In genomic region chr10:14072504-14072903, GRCm38 (mm10) we compare ENCODE assay signal across 24 mouse cellular contexts.
"Had no signal": no experiment of that assay in that cellular context is flagged by ENCODE, and none has a peak within 500 bp of the region (broad histone marks: within the 10 kb centered on the region; RNA-seq: fewer than 3 reads in every experiment).

No protein-coding gene starts in this region.

- H3K36me3 ChIP-seq: limb, embryonic 10.5 days; limb, embryonic 13.5 days; liver, embryonic 12.5 days; liver, embryonic 15.5 days; lung, embryonic 15.5 days; midbrain, embryonic 10.5 days; midbrain, embryonic 13.5 days; neural tube, embryonic 13.5 days; stomach, embryonic 15.5 days had no signal

- H3K4me1 ChIP-seq: limb, embryonic 10.5 days; limb, embryonic 13.5 days; liver, embryonic 12.5 days; liver, embryonic 15.5 days; lung, embryonic 15.5 days; neural tube, embryonic 13.5 days; stomach, embryonic 15.5 days had no signal

- H3K4me3 ChIP-seq: limb, embryonic 10.5 days; limb, embryonic 13.5 days; liver, embryonic 12.5 days; liver, embryonic 15.5 days; lung, embryonic 15.5 days; megakaryocyte, embryonic 14.5 days; midbrain, embryonic 10.5 days; midbrain, embryonic 13.5 days; myocyte; neural tube, embryonic 13.5 days; stomach, embryonic 15.5 days had no signal

- H3K9me3 ChIP-seq: limb, embryonic 10.5 days; limb, embryonic 13.5 days; liver, embryonic 12.5 days; liver, embryonic 15.5 days; lung, embryonic 15.5 days; megakaryocyte, embryonic 14.5 days; midbrain, embryonic 10.5 days; midbrain, embryonic 13.5 days; neural tube, embryonic 13.5 days; stomach, embryonic 15.5 days had no signal

- DNase-seq: kidney, adult 8-10 months; kidney, postnatal 14 days; kidney, postnatal 4 days; layer of hippocampus, postnatal 36 days; liver; lung, adult 18-20 months; lung, postnatal 10 days; lung, postnatal 36 days; retina, postnatal 1 day; right cerebral cortex, postnatal 25 days; spleen, adult 18-20 months; thymus, postnatal 25 days had no signal

- H3K27me3 ChIP-seq: limb, embryonic 13.5 days; liver, embryonic 12.5 days; liver, embryonic 15.5 days; lung, embryonic 15.5 days; megakaryocyte, embryonic 14.5 days; midbrain, embryonic 13.5 days; neural tube, embryonic 13.5 days; stomach, embryonic 15.5 days had no signal

- H3K27ac ChIP-seq: limb, embryonic 10.5 days; limb, embryonic 13.5 days; liver, embryonic 12.5 days; liver, embryonic 15.5 days; lung, embryonic 15.5 days; midbrain, embryonic 10.5 days; midbrain, embryonic 13.5 days; stomach, embryonic 15.5 days had no signal

- H3K4me2 ChIP-seq: limb, embryonic 13.5 days; liver, embryonic 12.5 days; liver, embryonic 15.5 days; lung, embryonic 15.5 days; midbrain, embryonic 13.5 days; neural tube, embryonic 13.5 days; stomach, embryonic 15.5 days had no signal

- H3K9ac ChIP-seq: limb, embryonic 13.5 days; liver, embryonic 12.5 days; liver, embryonic 15.5 days; lung, embryonic 15.5 days; midbrain, embryonic 13.5 days; neural tube, embryonic 13.5 days; stomach, embryonic 15.5 days had no signal

- ATAC-seq: liver, embryonic 12.5 days; midbrain, embryonic 13.5 days; midbrain, embryonic 16.5 days had no signal
